Mouse (Mus musculus): ENCODE results near the gene Gm6525.

Gm6525 gene

GRCm38 (mm10) chr3:84169393-84170005 lies 4.4 kb upstream of the Gm6525 start:
- no peak for DNase-seq (ENCODE audit: low read depth)

DNA sequence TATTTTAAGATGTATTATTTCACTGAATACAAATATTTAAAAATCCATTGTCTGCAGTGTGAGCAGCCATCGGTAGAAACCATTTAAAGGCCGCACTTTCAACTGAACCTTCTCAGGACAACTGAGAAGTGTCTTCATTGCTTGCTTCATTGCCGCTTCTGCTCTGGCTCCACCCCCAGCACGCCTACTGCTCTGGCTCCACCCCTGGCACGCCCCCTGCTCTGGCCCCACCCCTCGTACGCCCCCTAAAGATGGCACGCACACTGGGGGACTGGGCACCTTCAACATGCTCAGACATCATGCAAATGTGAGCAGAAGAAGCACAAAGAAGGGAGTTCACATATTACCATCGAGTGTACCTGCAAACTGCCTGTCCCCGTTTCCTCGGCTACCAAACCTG lies 1.5 kb upstream of the Gm6525 start:
- no peak for DNase-seq (ENCODE audit: low read depth)

GRCm38 (mm10) chr3:84175337-84176315 lies 1.7 kb downstream of the Gm6525 start:
- peak; percentile 48 for DNase-seq (ENCODE audit: low read depth)

DNA sequence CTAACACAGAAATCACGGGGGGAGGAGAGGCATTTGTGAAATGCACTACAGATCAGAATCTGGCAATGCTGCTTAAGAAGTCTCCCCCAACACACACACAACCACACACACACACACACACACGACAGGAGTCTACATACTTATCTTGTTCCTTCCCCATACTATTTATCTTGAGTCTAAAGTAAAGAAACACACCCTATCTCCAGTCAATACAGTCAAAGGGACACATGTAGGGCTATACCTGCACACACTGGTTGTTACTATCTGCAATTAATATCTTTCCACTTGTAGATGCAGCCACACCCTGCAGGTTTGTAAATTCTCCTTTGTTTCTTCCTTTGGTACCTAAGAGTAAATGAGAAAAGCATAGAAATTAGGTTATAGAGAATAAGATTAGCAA lies 3.9 kb downstream of the Gm6525 start:
- DNase-seq (ENCODE audit: low read depth): no peak

DNA sequence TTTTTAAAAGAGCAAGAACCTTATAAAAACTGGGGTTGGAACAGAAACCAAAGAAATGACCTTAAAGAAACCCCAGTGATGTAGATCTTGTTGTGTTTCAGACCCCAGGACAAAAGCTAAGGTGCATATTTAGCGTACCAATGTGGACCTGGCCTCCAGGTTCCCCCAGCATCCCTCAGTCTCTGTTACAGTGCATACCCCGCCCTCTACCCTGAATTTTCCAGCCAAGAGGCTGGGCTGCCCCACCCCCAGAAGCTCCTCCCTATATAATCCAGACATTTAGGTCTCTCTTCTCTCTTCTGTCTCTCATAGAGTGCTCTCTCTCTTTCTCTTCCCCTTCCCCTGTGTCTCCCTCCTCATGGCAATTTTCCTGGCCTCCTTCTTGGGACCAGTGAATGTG lies 6.4 kb downstream of the Gm6525 start:
- DNase-seq (ENCODE audit: low read depth): no peak

DNA sequence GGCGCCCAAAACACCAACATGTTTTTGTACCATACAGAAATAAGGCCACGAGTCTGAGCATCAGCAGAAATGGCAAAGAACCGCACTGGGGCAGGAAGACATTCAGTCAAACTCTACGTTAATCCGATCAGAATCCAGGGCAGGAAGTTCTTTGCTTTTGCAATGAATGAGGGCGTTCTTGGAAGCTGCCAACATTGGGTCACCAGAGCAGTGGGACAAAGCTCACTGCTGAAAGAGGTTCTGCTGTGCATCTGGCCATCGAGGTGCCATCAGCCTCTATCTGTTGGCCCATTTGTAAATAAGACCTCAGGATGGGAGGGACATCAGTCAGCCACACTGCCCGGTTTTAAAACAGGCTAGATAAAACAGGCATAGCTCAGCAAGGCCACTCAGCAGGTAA lies 7.2 kb downstream of the Gm6525 start:
- DNase-seq (ENCODE audit: low read depth): no peak

- no peak for DNase-seq (ENCODE audit: low read depth)
Measured at GRCm38 (mm10) chr3:84181717-84182116, 7.8 kb downstream of the Gm6525 start.

- DNase-seq (ENCODE audit: low read depth): no peak
Measured at GRCm38 (mm10) chr3:84189629-84190173, 15.8 kb downstream of the Gm6525 start.

DNA sequence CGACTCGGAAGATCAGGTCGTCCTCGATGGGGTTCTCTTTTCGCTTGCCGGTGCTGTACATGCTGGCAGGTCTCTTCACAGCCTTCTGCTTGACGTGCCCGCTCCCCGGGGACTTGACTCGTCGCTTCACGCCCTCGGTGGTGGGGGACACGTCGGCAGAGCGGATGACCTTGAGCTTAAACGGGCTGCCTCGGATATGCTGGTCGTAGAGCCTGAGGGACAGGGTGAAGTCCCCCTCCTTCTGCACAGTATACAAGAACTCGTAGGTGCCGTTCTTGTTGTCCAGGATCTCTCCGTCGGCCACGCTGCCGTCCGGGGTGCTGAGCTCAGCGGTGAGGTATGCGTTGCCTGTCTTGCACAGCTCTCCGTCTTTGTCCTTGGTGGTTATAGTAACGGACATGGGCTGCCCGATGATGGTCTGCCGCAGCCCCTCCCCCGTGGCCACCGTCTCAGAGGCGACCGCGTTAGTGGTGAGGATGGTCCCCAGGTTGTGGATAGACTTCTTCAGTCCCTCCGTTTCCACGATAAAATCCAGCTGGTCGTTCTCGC lies 16.7 kb downstream of the Gm6525 start:
- no peak for DNase-seq (ENCODE audit: low read depth)

GRCm38 (mm10) chr3:84191141-84191881 lies 17.4 kb downstream of the Gm6525 start:
- DNase-seq (ENCODE audit: low read depth): no peak

DNA sequence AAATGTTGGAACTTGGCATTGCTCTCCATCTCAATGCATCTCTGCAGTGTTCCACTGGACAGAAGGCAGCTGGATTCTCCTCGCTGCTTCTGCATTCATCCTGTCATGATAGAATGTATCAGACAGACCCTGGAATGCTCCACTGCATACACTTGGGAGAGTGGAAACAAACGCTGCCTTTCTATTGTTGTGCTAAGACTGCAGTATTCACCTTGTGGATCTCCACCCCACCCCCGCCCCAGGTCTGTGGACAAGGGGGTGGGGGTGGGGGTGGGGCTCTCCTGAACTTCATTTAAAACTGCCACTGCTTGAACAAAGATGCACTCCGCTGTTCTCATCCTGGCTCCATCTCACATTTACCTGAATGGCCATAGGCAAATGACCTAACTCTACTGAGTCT lies 20.0 kb downstream of the Gm6525 start:
- no peak for DNase-seq (ENCODE audit: low read depth)

GRCm38 (mm10) chr3:84198229-84198628 lies 24.3 kb downstream of the Gm6525 start:
- no peak for DNase-seq (ENCODE audit: low read depth)

- no peak for DNase-seq (ENCODE audit: low read depth)
Measured at GRCm38 (mm10) chr3:84199516-84199915, 25.6 kb downstream of the Gm6525 start.

DNA sequence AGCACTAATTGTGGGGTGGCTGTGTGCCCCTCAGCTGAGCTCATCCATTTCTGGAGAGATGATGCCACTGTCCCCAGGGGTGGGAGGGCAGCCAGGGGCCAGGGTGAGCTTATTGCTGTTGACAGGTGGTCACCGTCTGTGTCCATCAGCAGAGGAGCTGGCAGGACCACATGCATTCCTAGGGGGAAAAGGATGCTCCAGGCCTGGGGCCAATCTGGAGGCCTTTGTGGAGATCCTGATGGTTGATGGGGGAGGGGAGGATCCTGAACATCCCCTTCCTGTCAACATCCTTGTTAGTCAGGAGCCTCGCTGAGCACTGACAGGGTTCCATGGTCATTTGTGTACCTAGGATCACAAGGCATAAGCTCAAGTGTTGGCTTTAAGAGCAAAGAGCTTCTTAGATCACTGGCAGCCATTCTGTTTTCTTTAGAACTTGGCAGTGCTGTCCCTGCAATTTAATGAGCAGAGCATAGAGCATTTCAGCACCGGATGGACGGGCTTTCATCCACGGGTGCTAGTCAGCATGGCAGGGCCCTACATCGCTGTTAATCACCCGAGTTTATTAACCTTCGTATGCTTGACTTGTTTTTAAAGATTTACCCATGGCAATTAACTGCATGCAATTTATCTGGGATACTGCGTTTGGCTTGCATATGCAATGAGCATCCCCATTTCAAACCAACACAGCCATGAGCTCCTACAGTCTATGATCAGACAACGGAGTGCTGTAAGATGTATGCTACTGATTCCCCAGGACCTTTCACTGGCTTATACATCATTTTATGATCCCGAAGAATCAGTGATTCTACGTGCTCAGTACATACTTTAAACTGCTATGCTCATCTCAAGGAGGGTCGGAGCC lies 26.9 kb downstream of the Gm6525 start:
- DNase-seq (ENCODE audit: low read depth): no peak

DNA sequence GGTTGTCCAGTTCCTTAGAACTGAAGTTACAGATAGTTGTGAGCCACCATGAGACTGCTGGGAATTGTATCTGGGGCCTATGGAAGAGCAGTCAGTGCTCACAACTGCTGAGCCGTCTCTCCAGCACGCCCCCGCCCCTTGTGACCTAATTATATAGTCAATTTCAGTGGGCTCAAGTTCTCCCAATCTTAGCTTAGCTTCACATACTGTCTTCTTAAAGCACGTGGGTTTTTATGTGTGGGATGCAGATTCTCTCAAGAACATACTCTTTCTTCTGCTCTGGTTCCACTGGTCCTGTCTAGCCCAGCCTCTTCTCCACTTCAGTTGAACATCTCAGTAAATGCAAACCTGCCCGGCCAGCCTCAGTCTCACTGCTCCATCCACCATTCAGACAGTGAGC lies 30.7 kb downstream of the Gm6525 start:
- no peak for DNase-seq (ENCODE audit: low read depth)

- no peak for DNase-seq (ENCODE audit: low read depth)
Measured at GRCm38 (mm10) chr3:84205650-84206049, 31.7 kb downstream of the Gm6525 start.

DNA sequence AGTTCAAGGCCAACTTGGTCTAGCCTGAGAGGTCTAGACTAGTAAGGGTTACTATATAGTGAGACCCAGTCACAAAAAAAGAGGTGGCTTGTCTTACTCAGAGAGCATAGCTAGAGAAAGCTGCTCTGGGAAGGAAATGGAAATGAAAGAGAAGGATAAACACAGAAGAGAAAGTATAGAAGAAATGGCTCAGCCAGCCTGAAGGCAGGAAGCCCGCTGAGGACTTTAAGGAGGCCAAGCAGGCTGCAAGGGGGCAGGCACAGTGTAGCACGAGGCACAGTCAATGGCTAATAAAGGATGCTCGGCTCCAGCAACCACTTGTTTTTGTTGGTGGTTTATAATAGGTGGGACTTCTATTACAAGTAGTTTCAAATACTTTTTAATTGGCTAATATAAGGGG lies 32.2 kb downstream of the Gm6525 start:
- DNase-seq (ENCODE audit: low read depth): no peak

GRCm38 (mm10) chr3:84207366-84207765 lies 33.5 kb downstream of the Gm6525 start:
- no peak for DNase-seq (ENCODE audit: low read depth)

GRCm38 (mm10) chr3:84208475-84208874 lies 34.6 kb downstream of the Gm6525 start:
- no peak for DNase-seq (ENCODE audit: low read depth)

DNA sequence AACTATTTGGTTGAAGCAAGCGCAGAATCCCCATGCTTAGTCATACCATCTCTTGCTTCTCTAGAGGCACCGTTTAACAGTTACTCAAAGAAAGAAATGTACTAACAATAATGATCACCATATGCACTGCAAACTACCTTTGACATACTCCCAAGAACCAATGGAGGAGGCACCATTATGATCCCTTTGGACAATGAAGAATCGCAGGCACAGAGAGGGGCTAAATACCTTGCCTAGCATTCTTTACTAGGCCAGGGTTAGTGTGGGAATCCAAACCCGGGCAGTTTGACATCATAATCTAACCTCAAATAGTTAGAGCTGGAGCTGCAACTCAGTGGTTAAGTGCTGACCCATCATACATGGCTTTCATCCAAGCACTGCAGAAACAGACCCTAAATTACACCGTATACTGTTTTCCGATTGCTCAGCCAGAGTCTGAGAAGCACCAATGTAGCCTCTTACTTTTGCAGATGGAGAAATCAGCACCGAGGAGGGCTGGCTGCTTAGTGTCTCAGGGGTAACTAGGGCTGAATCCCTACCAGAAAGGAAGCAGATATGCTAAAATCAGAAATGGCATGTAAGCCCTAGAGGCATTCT lies 35.1 kb downstream of the Gm6525 start:
- peak; percentile 83 for DNase-seq (ENCODE audit: low read depth)

All from fibroblast of lung, adult 2 months (primary cell).